Mouse (Mus musculus): ENCODE measurements at regions not wholly inside any gene's neighbourhood (a gene's known extent, or its start where the extent isn't known, plus 50 kb on each side); places are given as distances from the start of the nearest gene placed in this dataset.

DNA sequence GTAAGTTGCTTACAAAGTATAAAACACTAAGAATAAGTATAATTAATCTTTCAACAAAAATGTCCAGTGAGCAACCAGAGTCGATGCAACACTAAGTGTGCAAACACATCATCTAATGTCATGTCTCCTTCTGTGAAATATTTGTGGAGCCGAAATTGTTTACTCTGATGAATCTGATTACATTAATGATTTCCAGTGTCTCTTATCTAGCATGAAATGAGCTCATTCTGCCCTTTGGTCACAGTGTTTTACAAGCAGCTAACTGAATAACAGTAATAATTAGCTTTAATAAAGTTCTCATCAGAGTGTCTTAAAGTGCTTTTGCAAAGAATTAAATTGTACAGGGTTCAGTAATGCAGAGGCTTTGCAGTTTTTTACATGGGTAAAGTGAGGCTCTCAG lies 929.9 kb upstream of the Adgrl2 start:
- no peak for DNase-seq
- Histone ChIP-seq H3K27ac (no peak overlapping the region), H3K79me2 (replicated peaks; ENCODE audit: control insufficient read depth, insufficient read depth, low read length) (no peaks in the 10 kb centered on the region), H3K27me3 (ENCODE audit: control insufficient read depth, insufficient read depth, low read length) (no peaks in the 10 kb centered on the region), H3K9ac (ENCODE audit: low read depth, low read length) (no peak overlapping the region), H3K4me3 (no peak overlapping the region), H3K4me1 (ENCODE audit: control insufficient read depth, insufficient read depth, low read length) (no peaks in the 10 kb centered on the region), H3K36me3 (ENCODE audit: control insufficient read depth, insufficient read depth, low read length) (no peaks in the 10 kb centered on the region)
- TF ChIP-seq POLR2A (IDR thresholded peaks at IDR 0.05; ENCODE audit: insufficient read depth, low read depth, low read length), result no peak
- no peak for TF ChIP-seq EP300 (IDR thresholded peaks at IDR 0.05; ENCODE audit: insufficient read depth, low read depth, low read length)
- TF ChIP-seq CTCF (IDR thresholded peaks at IDR 0.05), result no peak
- 70% methylated on average over 2 of the region's 2 CpGs for WGBS
- intact Hi-C loops (cut with DNase I), result no loop called here

DNA sequence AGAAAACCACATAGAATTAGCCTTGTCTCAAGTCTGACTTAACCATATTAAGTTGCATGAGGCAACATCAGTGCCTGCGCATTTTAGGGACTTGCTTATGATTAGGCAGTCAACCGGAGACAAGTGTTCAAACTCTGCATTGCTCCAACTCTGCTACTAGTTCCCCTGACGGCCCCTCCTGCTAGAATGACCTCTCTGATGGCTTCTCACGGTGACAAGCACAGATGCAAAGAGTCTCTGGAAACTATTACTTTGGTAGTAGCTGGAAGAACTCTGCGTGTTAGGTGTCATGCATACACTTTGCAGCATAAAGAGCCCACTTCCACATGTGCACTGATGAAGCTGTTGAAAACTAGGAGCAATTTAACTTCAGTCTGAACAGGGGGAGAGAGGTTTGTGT lies 927.8 kb upstream of the Adgrl2 start:
- Histone ChIP-seq H3K27ac (no peak overlapping the region), H3K79me2 (replicated peaks; ENCODE audit: control insufficient read depth, insufficient read depth, low read length) (no peaks in the 10 kb centered on the region), H3K4me3 (no peak overlapping the region), H3K36me3 (ENCODE audit: control insufficient read depth, insufficient read depth, low read length) (no peaks in the 10 kb centered on the region), H3K9ac (ENCODE audit: low read depth, low read length) (no peak overlapping the region), H3K27me3 (ENCODE audit: control insufficient read depth, insufficient read depth, low read length) (no peaks in the 10 kb centered on the region), H3K4me1 (ENCODE audit: control insufficient read depth, insufficient read depth, low read length) (no peaks in the 10 kb centered on the region)
- DNase-seq, result no peak
- WGBS, result 71% methylated on average over 5 of the region's 5 CpGs
- intact Hi-C loops (cut with DNase I), result no loop called here
- TF ChIP-seq EP300 (IDR thresholded peaks at IDR 0.05; ENCODE audit: insufficient read depth, low read depth, low read length) (no peak), POLR2A (IDR thresholded peaks at IDR 0.05; ENCODE audit: insufficient read depth, low read depth, low read length) (no peak), CTCF (IDR thresholded peaks at IDR 0.05) (no peak)

DNA sequence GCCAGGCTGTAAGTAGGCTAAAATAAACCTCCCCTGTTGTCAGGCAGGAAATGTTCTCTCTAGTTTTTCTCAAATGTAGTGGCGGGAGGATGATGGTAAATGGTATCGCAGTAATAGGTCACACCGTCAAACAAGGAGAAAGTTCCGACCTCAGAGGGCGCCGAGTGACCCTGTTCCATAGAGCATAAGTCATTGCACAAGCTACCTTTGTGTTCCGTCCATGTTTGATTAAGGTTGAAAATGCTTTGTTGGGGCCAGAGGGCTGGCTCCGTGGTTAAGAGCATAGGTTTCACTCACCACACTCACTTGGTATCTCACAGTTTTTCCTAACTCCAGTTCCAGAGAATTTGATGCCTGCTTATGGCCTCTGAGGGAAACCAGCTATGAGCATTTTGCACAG lies 920.4 kb upstream of the Adgrl2 start:
- intact Hi-C loops (cut with DNase I), result no loop called here
- 89% methylated on average over 8 of the region's 8 CpGs for WGBS
- H3K4me1 ChIP-seq (ENCODE audit: control insufficient read depth, insufficient read depth, low read length), result no peaks in the 10 kb centered on the region
- no peak overlapping the region for H3K27ac ChIP-seq
- H3K27me3 ChIP-seq (ENCODE audit: control insufficient read depth, insufficient read depth, low read length), result no peaks in the 10 kb centered on the region
- H3K36me3 ChIP-seq (ENCODE audit: control insufficient read depth, insufficient read depth, low read length), result no peaks in the 10 kb centered on the region
- no peak overlapping the region for H3K4me3 ChIP-seq
- no peaks in the 10 kb centered on the region for H3K79me2 ChIP-seq (replicated peaks; ENCODE audit: control insufficient read depth, insufficient read depth, low read length)
- no peak for DNase-seq
- TF ChIP-seq EP300 (IDR thresholded peaks at IDR 0.05; ENCODE audit: insufficient read depth, low read depth, low read length) (no peak), CTCF (IDR thresholded peaks at IDR 0.05) (no peak), POLR2A (IDR thresholded peaks at IDR 0.05; ENCODE audit: insufficient read depth, low read depth, low read length) (no peak)
- H3K9ac ChIP-seq (ENCODE audit: low read depth, low read length), result no peak overlapping the region

DNA sequence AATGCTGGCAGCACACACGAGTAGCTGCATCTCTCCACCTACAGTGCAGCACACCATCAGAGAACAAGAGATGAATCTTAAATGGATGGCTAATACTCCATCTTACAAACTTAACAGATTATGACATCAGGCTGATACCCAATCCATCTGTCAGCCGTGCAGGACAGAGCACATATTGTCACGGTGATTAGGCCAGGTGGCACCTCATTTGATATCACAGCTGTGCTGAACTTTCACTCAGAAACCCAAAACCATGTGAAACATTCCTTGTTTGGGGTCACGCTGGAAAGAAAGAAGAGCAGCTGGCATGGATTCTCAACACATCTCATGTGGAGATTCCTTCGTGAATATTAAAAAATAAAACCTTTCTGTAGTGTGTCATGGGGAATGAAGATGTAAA lies 911.4 kb upstream of the Adgrl2 start:
- Histone ChIP-seq H3K36me3 (ENCODE audit: control insufficient read depth, insufficient read depth, low read length) (no peaks in the 10 kb centered on the region), H3K9ac (ENCODE audit: low read depth, low read length) (no peak overlapping the region), H3K79me2 (replicated peaks; ENCODE audit: control insufficient read depth, insufficient read depth, low read length) (no peaks in the 10 kb centered on the region), H3K27ac (no peak overlapping the region), H3K27me3 (ENCODE audit: control insufficient read depth, insufficient read depth, low read length) (no peaks in the 10 kb centered on the region), H3K4me3 (no peak overlapping the region), H3K4me1 (ENCODE audit: control insufficient read depth, insufficient read depth, low read length) (no peaks in the 10 kb centered on the region)
- intact Hi-C loops (cut with DNase I), result no loop called here
- no peak for DNase-seq
- TF ChIP-seq EP300 (IDR thresholded peaks at IDR 0.05; ENCODE audit: insufficient read depth, low read depth, low read length) (no peak), CTCF (IDR thresholded peaks at IDR 0.05) (no peak), POLR2A (IDR thresholded peaks at IDR 0.05; ENCODE audit: insufficient read depth, low read depth, low read length) (no peak)
- 74% methylated on average over 5 of the region's 5 CpGs for WGBS

DNA sequence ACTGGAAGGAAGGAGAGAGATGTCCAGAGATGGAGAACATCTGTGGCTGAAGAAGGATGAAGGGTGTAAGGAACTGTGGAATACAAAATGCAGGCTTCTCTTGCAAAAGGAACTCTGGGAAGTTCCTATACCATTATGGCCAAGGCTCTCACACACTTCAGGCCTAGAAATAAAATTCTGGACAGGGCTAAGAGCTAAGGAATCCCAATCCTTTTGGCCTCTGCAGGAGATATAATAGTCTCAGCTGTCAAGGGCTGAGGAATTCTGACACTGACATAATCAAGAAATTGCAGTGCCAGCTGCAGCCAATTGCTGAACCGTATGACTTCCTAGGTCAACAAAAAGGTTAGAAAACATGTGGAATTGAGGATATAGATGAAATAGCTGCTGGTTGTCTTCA lies 886.2 kb upstream of the Adgrl2 start:
- 16% methylated on average over 1 of the region's 1 CpGs for WGBS
- TF ChIP-seq EP300 (IDR thresholded peaks at IDR 0.05; ENCODE audit: insufficient read depth, low read depth, low read length), result no peak
- TF ChIP-seq CTCF (IDR thresholded peaks at IDR 0.05), result no peak
- TF ChIP-seq POLR2A (IDR thresholded peaks at IDR 0.05; ENCODE audit: insufficient read depth, low read depth, low read length), result no peak
- intact Hi-C loops (cut with DNase I), result no loop called here
- no peaks in the 10 kb centered on the region for H3K79me2 ChIP-seq (replicated peaks; ENCODE audit: control insufficient read depth, insufficient read depth, low read length)
- no peak overlapping the region for H3K27ac ChIP-seq
- H3K9ac ChIP-seq (ENCODE audit: low read depth, low read length), result no peak overlapping the region
- no peaks in the 10 kb centered on the region for H3K4me1 ChIP-seq (ENCODE audit: control insufficient read depth, insufficient read depth, low read length)
- no peak overlapping the region for H3K4me3 ChIP-seq
- H3K27me3 ChIP-seq (ENCODE audit: control insufficient read depth, insufficient read depth, low read length), result no peaks in the 10 kb centered on the region
- H3K36me3 ChIP-seq (ENCODE audit: control insufficient read depth, insufficient read depth, low read length), result no peaks in the 10 kb centered on the region
- no peak for DNase-seq

DNA sequence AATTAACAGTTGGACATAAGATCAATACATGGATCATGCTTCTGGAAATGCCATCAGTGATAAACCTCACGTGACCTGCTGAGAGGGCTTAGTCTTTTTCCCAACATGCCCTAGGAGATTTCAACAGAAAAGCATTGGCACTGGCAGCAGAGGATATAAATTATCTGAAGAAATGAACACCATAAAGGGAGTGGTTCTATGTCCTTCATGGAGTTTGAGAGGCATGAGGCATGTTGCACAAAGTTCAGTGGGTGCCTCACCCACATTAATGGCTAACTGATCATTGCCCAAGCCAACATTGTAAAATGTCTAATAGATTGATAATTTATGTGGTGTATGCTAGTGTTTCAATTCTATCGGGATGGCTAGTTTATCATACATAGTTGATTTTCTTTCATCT lies 875.6 kb upstream of the Adgrl2 start:
- DNase-seq, result no peak
- Histone ChIP-seq H3K79me2 (replicated peaks; ENCODE audit: control insufficient read depth, insufficient read depth, low read length) (no peaks in the 10 kb centered on the region), H3K4me1 (ENCODE audit: control insufficient read depth, insufficient read depth, low read length) (no peaks in the 10 kb centered on the region), H3K27ac (no peak overlapping the region), H3K36me3 (ENCODE audit: control insufficient read depth, insufficient read depth, low read length) (no peaks in the 10 kb centered on the region), H3K27me3 (ENCODE audit: control insufficient read depth, insufficient read depth, low read length) (no peaks in the 10 kb centered on the region), H3K4me3 (no peak overlapping the region), H3K9ac (ENCODE audit: low read depth, low read length) (no peak overlapping the region)
- WGBS, result 80% methylated on average over 2 of the region's 2 CpGs
- TF ChIP-seq EP300 (IDR thresholded peaks at IDR 0.05; ENCODE audit: insufficient read depth, low read depth, low read length) (no peak), CTCF (IDR thresholded peaks at IDR 0.05) (no peak), POLR2A (IDR thresholded peaks at IDR 0.05; ENCODE audit: insufficient read depth, low read depth, low read length) (no peak)
- intact Hi-C loops (cut with DNase I), result no loop called here
